Comparison of ENCODE assay signal across 15 mouse cellular contexts in genomic region chr1:151128005-151128404, GRCm38 (mm10). TPM values are rescaled to one million over a fixed set of nuclear protein-coding genes. Genes with fewer than 3 reads are reported as not detected.
DNase-seq lines count a peak whose midpoint lies in the region; ATAC-seq and TF ChIP-seq lines count a peak whose summit lies in the region.
"Had no signal": no experiment of that assay in that cellular context is flagged by ENCODE, and none has a peak within 500 bp of the region (broad histone marks: within the 10 kb centered on the region; RNA-seq: fewer than 3 reads in every experiment).

No protein-coding gene starts in this region.

- H3K4me2 ChIP-seq in heart, embryonic 12.5 days: no peak overlapping the region
- H3K4me2 ChIP-seq in liver, postnatal 0 days (ENCODE audit: low read depth, low read length): no peak overlapping the region
- H3K4me2 ChIP-seq: embryonic facial prominence, embryonic 12.5 days had no signal

- peak overlapping the region; percentile 76 for H3K27ac ChIP-seq in liver, adult 2 months (replicated peaks; ENCODE audit: insufficient read depth, low read depth, low read length)
- H3K27ac ChIP-seq in heart, embryonic 12.5 days (ENCODE audit: poor library complexity, severe bottlenecking): 0 out of 2 replicates have a peak overlapping the region, but pooled peaks have one; percentile 3
- H3K27ac ChIP-seq in liver, postnatal 0 days (ENCODE audit: low read depth): peak overlapping the region; percentile 81
- H3K27ac ChIP-seq: embryonic facial prominence, embryonic 12.5 days; kidney, postnatal 0 days had no signal

- WGBS in liver, adult 2 months: 25% methylated on average over 5 of the region's 5 CpGs
- 57% methylated on average over 5 of the region's 5 CpGs for WGBS in heart, embryonic 12.5 days
- 76% methylated on average over 5 of the region's 5 CpGs for WGBS in liver, postnatal 0 days (ENCODE audit: insufficient replicate concordance)

- H3K4me3 ChIP-seq in liver, adult 2 months (ENCODE audit: insufficient read depth, low read depth, low read length): no peak overlapping the region
- H3K4me3 ChIP-seq in heart, embryonic 12.5 days: no peak overlapping the region
- H3K4me3 ChIP-seq in liver, postnatal 0 days (ENCODE audit: low read depth, low read length): no peak overlapping the region
- H3K4me3 ChIP-seq: embryonic facial prominence, embryonic 12.5 days had no signal

- peak overlapping the region; percentile 13; the same call in 1 of the 2 replicates for H3K9ac ChIP-seq in liver, adult 2 months (ENCODE audit: low read depth, low read length)
- H3K9ac ChIP-seq in heart, embryonic 12.5 days: no peak overlapping the region
- no peak overlapping the region for H3K9ac ChIP-seq in liver, postnatal 0 days (replicated peaks)
- H3K9ac ChIP-seq: embryonic facial prominence, embryonic 12.5 days had no signal

- H3K4me1 ChIP-seq in liver, adult 2 months (ENCODE audit: control insufficient read depth, insufficient read depth, low read length): peaks cover 25% of the 10 kb centered on the region
- H3K4me1 ChIP-seq in heart, embryonic 12.5 days (replicated peaks): peaks cover 28% of the 10 kb centered on the region
- peaks cover 35% of the 10 kb centered on the region for H3K4me1 ChIP-seq in liver, postnatal 0 days (ENCODE audit: insufficient read depth)
- H3K4me1 ChIP-seq: embryonic facial prominence, embryonic 12.5 days had no signal

- no peak for TF ChIP-seq POLR2A in liver, adult 2 months (IDR thresholded peaks at IDR 0.05; ENCODE audit: extremely low read depth, insufficient read depth, low read length)

- H3K79me2 ChIP-seq in liver, adult 2 months (ENCODE audit: control insufficient read depth, insufficient read depth, low read length): peaks cover 9% of the 10 kb centered on the region; the same call in 1 of the 2 replicates

- H3K9me3 ChIP-seq in heart, embryonic 12.5 days (replicated peaks): no peaks in the 10 kb centered on the region
- no peaks in the 10 kb centered on the region for H3K9me3 ChIP-seq in liver, postnatal 0 days (ENCODE audit: low read length)
- H3K9me3 ChIP-seq: embryonic facial prominence, embryonic 12.5 days had no signal

- no peaks in the 10 kb centered on the region for H3K27me3 ChIP-seq in liver, adult 2 months (ENCODE audit: control insufficient read depth, insufficient read depth, low read length)
- no peaks in the 10 kb centered on the region for H3K27me3 ChIP-seq in heart, embryonic 12.5 days (replicated peaks)
- no peaks in the 10 kb centered on the region for H3K27me3 ChIP-seq in liver, postnatal 0 days (ENCODE audit: insufficient read depth, low read length)
- H3K27me3 ChIP-seq: embryonic facial prominence, embryonic 12.5 days had no signal

- no peak for TF ChIP-seq CTCF in liver, adult 2 months (IDR thresholded peaks at IDR 0.05; ENCODE audit: low read depth, low read length)
- no peak for TF ChIP-seq CTCF in liver, postnatal 0 days (IDR thresholded peaks at IDR 0.05; ENCODE audit: low read depth)

- ATAC-seq in heart, embryonic 12.5 days (ENCODE audit: insufficient number of reproducible peaks, low FRiP score): no peak
- peak; percentile 96 for ATAC-seq in liver, postnatal 0 days
- ATAC-seq: forebrain, embryonic 14.5 days had no signal

- peak; percentile 90 for TF ChIP-seq EP300 in liver, postnatal 0 days (IDR thresholded peaks at IDR 0.05; ENCODE audit: low read depth)

- peak; percentile 5 for DNase-seq in adrenal gland, postnatal 25 days
- DNase-seq in adrenal gland, adult (ENCODE audit: inconsistent age in 2 of 2, low spot score in 1 of 2): no peak
- DNase-seq in liver, adult 2 months (ENCODE audit: extremely low read depth, low read depth, low spot score): peak; percentile 100
- no peak for DNase-seq in liver
- peak; percentile 35 for DNase-seq in liver, postnatal 0 days
- DNase-seq in embryo, embryonic 9.5 days (ENCODE audit: extremely low spot score): no peak
- DNase-seq in frontal cortex, postnatal 10 days (ENCODE audit: low spot score in 2 of 2): no peak
- DNase-seq: cerebellum, postnatal 10 days had no signal

- peaks cover 3% of the 10 kb centered on the region for H3K36me3 ChIP-seq in liver, adult 2 months (ENCODE audit: control insufficient read depth, insufficient read depth, low read length)
- H3K36me3 ChIP-seq in heart, embryonic 12.5 days: no peaks in the 10 kb centered on the region
- no peaks in the 10 kb centered on the region for H3K36me3 ChIP-seq in liver, postnatal 0 days (replicated peaks; ENCODE audit: insufficient read depth, low read length)
- H3K36me3 ChIP-seq: embryonic facial prominence, embryonic 12.5 days had no signal

RNA-seq across cellular contexts. Expression of gene Gm47985, which starts 54.3 kb away (rescaled TPM):
- total RNA-seq in adrenal gland, postnatal 25 days (2021): not detected in 2 replicates
- not detected in 2 replicates for total RNA-seq in liver, adult 2 months (2014; rRNA removed)
- not detected in 2 replicates for polyA plus RNA-seq in liver, adult 2 months (2012; rRNA removed)
- 2.9 and 3.1 TPM in 2 replicates for polyA plus RNA-seq in heart, embryonic 12.5 days (2016; fragmentation: Nextera tagmentation; extraction: Ambion mirVana)
- 0.60 and 0.67 TPM in 2 replicates for polyA plus RNA-seq in liver, postnatal 0 days (2015; fragmentation: Nextera tagmentation; extraction: Ambion mirVana)
- total RNA-seq: adrenal gland, postnatal 36 days; hematopoietic stem cell, adult 5-6 weeks; left cerebral cortex, postnatal 25 days had no signal
- polyA plus RNA-seq: forebrain, embryonic 14.5 days had no signal

Comparison
In these comparisons a context has a peak if more than half of its experiments do, and no peak if none do; other contexts are left out.
1. DNase-seq: peak in adrenal gland, postnatal 25 days (single experiment), liver, adult 2 months (single experiment) and liver, postnatal 0 days (single experiment); none in adrenal gland, adult (0 of 2), liver (single experiment), embryo, embryonic 9.5 days (single experiment) and frontal cortex, postnatal 10 days (0 of 2).
2. H3K27ac ChIP-seq: peak in every context shown above with its lines; median percentile 81 in liver, postnatal 0 days; 76 in liver, adult 2 months; 3 in heart, embryonic 12.5 days.